In genomic region chr17:56842173-56842572, GRCm38 (mm10) we compare ENCODE assay signal across 24 mouse cellular contexts. TPM values are rescaled to one million over a fixed set of nuclear protein-coding genes. Genes with fewer than 3 reads are reported as not detected.
DNase-seq lines count a peak whose midpoint lies in the region; ATAC-seq and TF ChIP-seq lines count a peak whose summit lies in the region.
"Had no signal": no experiment of that assay in that cellular context is flagged by ENCODE, and none has a peak within 500 bp of the region (broad histone marks: within the 10 kb centered on the region; RNA-seq: fewer than 3 reads in every experiment).

No protein-coding gene starts in this region.

- no peaks in the 10 kb centered on the region for H3K36me3 ChIP-seq in forebrain, embryonic 11.5 days (ENCODE audit: control insufficient read depth, insufficient read depth, low read length)
- no peaks in the 10 kb centered on the region for H3K36me3 ChIP-seq in liver, postnatal 0 days (replicated peaks; ENCODE audit: insufficient read depth, low read length)
- H3K36me3 ChIP-seq: embryonic facial prominence, embryonic 12.5 days; forebrain, embryonic 12.5 days; heart, embryonic 13.5 days; intestine, embryonic 15.5 days had no signal

- H3K4me3 ChIP-seq in forebrain, embryonic 11.5 days (ENCODE audit: low read depth, low read length): no peak overlapping the region
- H3K4me3 ChIP-seq in liver, postnatal 0 days (ENCODE audit: low read depth, low read length): no peak overlapping the region
- H3K4me3 ChIP-seq: embryonic facial prominence, embryonic 12.5 days; forebrain, embryonic 12.5 days; heart, embryonic 13.5 days; intestine, embryonic 15.5 days had no signal

- no peaks in the 10 kb centered on the region for H3K4me1 ChIP-seq in forebrain, embryonic 11.5 days (replicated peaks; ENCODE audit: control insufficient read depth, insufficient read depth, low read length)
- no peaks in the 10 kb centered on the region; the same call in 1 of the 2 replicates for H3K4me1 ChIP-seq in liver, postnatal 0 days (ENCODE audit: insufficient read depth)
- H3K4me1 ChIP-seq: embryonic facial prominence, embryonic 12.5 days; forebrain, embryonic 12.5 days; heart, embryonic 13.5 days; intestine, embryonic 15.5 days had no signal

- H3K9me3 ChIP-seq in forebrain, embryonic 11.5 days (ENCODE audit: control insufficient read depth, low read length): no peaks in the 10 kb centered on the region
- no peaks in the 10 kb centered on the region for H3K9me3 ChIP-seq in liver, postnatal 0 days (ENCODE audit: low read length)
- H3K9me3 ChIP-seq: embryonic facial prominence, embryonic 12.5 days; forebrain, embryonic 12.5 days; heart, embryonic 13.5 days; intestine, embryonic 15.5 days had no signal

- H3K27ac ChIP-seq in forebrain, embryonic 11.5 days (ENCODE audit: low read depth, low read length): no peak overlapping the region
- H3K27ac ChIP-seq in liver, postnatal 0 days (ENCODE audit: low read depth): no peak overlapping the region
- H3K27ac ChIP-seq: embryonic facial prominence, embryonic 12.5 days; forebrain, embryonic 12.5 days; heart, embryonic 13.5 days; intestine, embryonic 15.5 days had no signal

- H3K9ac ChIP-seq in forebrain, embryonic 11.5 days (ENCODE audit: low read length): no peak overlapping the region
- no peak overlapping the region for H3K9ac ChIP-seq in liver, postnatal 0 days (replicated peaks)
- H3K9ac ChIP-seq: embryonic facial prominence, embryonic 12.5 days; forebrain, embryonic 12.5 days; heart, embryonic 13.5 days; intestine, embryonic 15.5 days had no signal

- no peak overlapping the region for H3K4me2 ChIP-seq in forebrain, embryonic 11.5 days (ENCODE audit: low read depth, low read length, severe bottlenecking)
- H3K4me2 ChIP-seq in liver, postnatal 0 days (ENCODE audit: low read depth, low read length): no peak overlapping the region
- H3K4me2 ChIP-seq: embryonic facial prominence, embryonic 12.5 days; forebrain, embryonic 12.5 days; heart, embryonic 13.5 days; intestine, embryonic 15.5 days had no signal

- TF ChIP-seq CTCF in liver, postnatal 0 days (IDR thresholded peaks at IDR 0.05; ENCODE audit: low read depth): no peak

- WGBS in forebrain, embryonic 11.5 days: 92% methylated on average over 5 of the region's 5 CpGs
- 57% methylated on average over 5 of the region's 5 CpGs for WGBS in liver, postnatal 0 days (ENCODE audit: insufficient replicate concordance)

- no peaks in the 10 kb centered on the region for H3K27me3 ChIP-seq in forebrain, embryonic 11.5 days (ENCODE audit: control insufficient read depth, insufficient read depth, low read length)
- no peaks in the 10 kb centered on the region for H3K27me3 ChIP-seq in liver, postnatal 0 days (ENCODE audit: insufficient read depth, low read length)
- H3K27me3 ChIP-seq: embryonic facial prominence, embryonic 12.5 days; forebrain, embryonic 12.5 days; intestine, embryonic 15.5 days had no signal

- peak; percentile 33 for DNase-seq in A20 (ENCODE audit: low read depth, low spot score)
- DNase-seq in induced T-regulatory cell, adult 2 months (ENCODE audit: low read depth): peak; percentile 47
- DNase-seq in naive thymus-derived CD4-positive, alpha-beta T cell, adult 2 months (ENCODE audit: low read depth): peak; percentile 25
- DNase-seq in right cerebral cortex, postnatal 4 days: no peak
- DNase-seq in forebrain, embryonic 11.5 days (ENCODE audit: low spot score): no peak
- DNase-seq in liver, postnatal 0 days: no peak
- DNase-seq: adrenal gland, postnatal 10 days; cerebellum, adult 11 months; cerebellum, adult 8-10 months; cerebellum, postnatal 14 days; gastrocnemius, postnatal 10 days; heart, adult 11 months; heart, postnatal 36 days had no signal

- TF ChIP-seq EP300 in liver, postnatal 0 days (IDR thresholded peaks at IDR 0.05; ENCODE audit: low read depth): no peak

- peak; percentile 75 for ATAC-seq in CD4-positive, CD25-positive, alpha-beta regulatory T cell, adult 4 months
- ATAC-seq in forebrain, embryonic 11.5 days (replicated peaks; ENCODE audit: low FRiP score): no peak
- ATAC-seq in liver, postnatal 0 days: no peak
- ATAC-seq: forebrain, embryonic 16.5 days; hindbrain, embryonic 16.5 days; intestine, embryonic 15.5 days had no signal

RNA-seq across cellular contexts. Expression of gene Rfx2, which starts 11.4 kb away (rescaled TPM):
- 1 to 10 TPM; 1.2 to 2.1 TPM for polyA plus RNA-seq in CD4-positive, CD25-positive, alpha-beta regulatory T cell, adult 4 months (2017; shearing (Covaris generic))
- 10.9 and 11.1 TPM in 2 replicates for polyA plus RNA-seq in forebrain, embryonic 11.5 days (2014; fragmentation: Nextera tagmentation; extraction: Ambion mirVana)
- 3.1 and 3.6 TPM in 2 replicates for polyA plus RNA-seq in liver, postnatal 0 days (2015; fragmentation: Nextera tagmentation; extraction: Ambion mirVana)

RNA-seq across cellular contexts. Expression of gene Acsbg2, which starts 32.1 kb away (rescaled TPM):
- polyA plus RNA-seq in CD4-positive, CD25-positive, alpha-beta regulatory T cell, adult 4 months (2017; shearing (Covaris generic)): under 1 TPM in 1 of 2 experiments, not detected in 1; 0.12 TPM
- polyA plus RNA-seq in forebrain, embryonic 11.5 days (2014; fragmentation: Nextera tagmentation; extraction: Ambion mirVana): not detected in 2 replicates
- not detected in 2 replicates for polyA plus RNA-seq in liver, postnatal 0 days (2015; fragmentation: Nextera tagmentation; extraction: Ambion mirVana)
- polyA plus RNA-seq: brain, embryonic 14.5 days; C2C12; cortical plate, adult 2 months; embryonic facial prominence, embryonic 12.5 days; forebrain, embryonic 12.5 days; forebrain, embryonic 16.5 days; heart, embryonic 13.5 days; hindbrain, embryonic 11.5 days; hindbrain, embryonic 16.5 days; intestine, embryonic 15.5 days had no signal

RNA-seq across cellular contexts. Expression of gene 1700061G19Rik, which starts 33.1 kb away (rescaled TPM):
- polyA plus RNA-seq in CD4-positive, CD25-positive, alpha-beta regulatory T cell, adult 4 months (2017; shearing (Covaris generic)): under 1 TPM in 1 of 2 experiments, not detected in 1; 0.31 TPM
- 0.53 and 0.57 TPM in 2 replicates for polyA plus RNA-seq in forebrain, embryonic 11.5 days (2014; fragmentation: Nextera tagmentation; extraction: Ambion mirVana)
- 0.04 TPM in 1 of 2 replicates, not detected in the other for polyA plus RNA-seq in liver, postnatal 0 days (2015; fragmentation: Nextera tagmentation; extraction: Ambion mirVana)

Comparison
In these comparisons a context has a peak if more than half of its experiments do, and no peak if none do; other contexts are left out.
1. DNase-seq: peak in A20 (single experiment), induced T-regulatory cell, adult 2 months (single experiment) and naive thymus-derived CD4-positive, alpha-beta T cell, adult 2 months (single experiment); none in right cerebral cortex, postnatal 4 days (single experiment), forebrain, embryonic 11.5 days (single experiment) and liver, postnatal 0 days (single experiment).